Mouse (Mus musculus): ENCODE data around the gene Akap2.

- TF ChIP-seq CTCF (IDR thresholded peaks at IDR 0.05; ENCODE audit: extremely low read depth, insufficient read depth, low read length) (no peak), POLR2A (IDR thresholded peaks at IDR 0.05; ENCODE audit: extremely low read depth, insufficient read depth, low read length) (no peak)
Measured at GRCm38 (mm10) chr4:57775582-57775981, 58.1 kb downstream of the Akap2 start.

All from cortical plate, adult 2 months (tissue).